Mouse (Mus musculus) left cerebral cortex, adult 2 months (tissue): ENCODE results near the gene Meig1. TPM values are rescaled to one million over a fixed set of nuclear protein-coding genes. Genes with fewer than 3 reads are reported as not detected.
"Not testable (repeated sequence)": the region's sequence is repeated elsewhere in the genome, so short reads cannot be mapped to it uniquely, and the experiment has no call there.

Source experiments
- DNase-seq, 2 experiments: peaks; one replicate each; pipeline ENCODE4 v3.0.0; 2021 to 2022; ENCODE audit warnings: low spot score in 2 of 2, mixed read lengths in 1 of 2; ENCODE audit errors: extremely low spot score in 1 of 2
- H3K27ac ChIP-seq: fragments of 200-600 bp; 2 replicates; pipeline ENCODE4 v1.8.1; 2022
- H3K4me3 ChIP-seq: fragments of 200-600 bp; 2 replicates; pipeline ENCODE4 v1.8.1; 2022
- CTCF ChIP-seq: fragments of 200-600 bp; IDR thresholded peaks from 2 replicates; pipeline ENCODE4 v1.8.1; 2022; ENCODE audit warnings: antibody characterized with exemption, mild to moderate bottlenecking, moderate library complexity
- intact Hi-C: fragments of 180-260 bp; cut with DNase I; formaldehyde crosslinking; loops from one replicate; pipeline ENCODE4 v1.15.1; 2025
- total RNA-seq, 2 experiments: library from RNA; stranded (reverse); gene quantifications; 2 replicates each; pipeline ENCODE4 v1.2.3; 2021

Meig1 gene
- total RNA-seq, 2 experiments from 2014 or later, result 1.8 to 2.3 TPM

DNA sequence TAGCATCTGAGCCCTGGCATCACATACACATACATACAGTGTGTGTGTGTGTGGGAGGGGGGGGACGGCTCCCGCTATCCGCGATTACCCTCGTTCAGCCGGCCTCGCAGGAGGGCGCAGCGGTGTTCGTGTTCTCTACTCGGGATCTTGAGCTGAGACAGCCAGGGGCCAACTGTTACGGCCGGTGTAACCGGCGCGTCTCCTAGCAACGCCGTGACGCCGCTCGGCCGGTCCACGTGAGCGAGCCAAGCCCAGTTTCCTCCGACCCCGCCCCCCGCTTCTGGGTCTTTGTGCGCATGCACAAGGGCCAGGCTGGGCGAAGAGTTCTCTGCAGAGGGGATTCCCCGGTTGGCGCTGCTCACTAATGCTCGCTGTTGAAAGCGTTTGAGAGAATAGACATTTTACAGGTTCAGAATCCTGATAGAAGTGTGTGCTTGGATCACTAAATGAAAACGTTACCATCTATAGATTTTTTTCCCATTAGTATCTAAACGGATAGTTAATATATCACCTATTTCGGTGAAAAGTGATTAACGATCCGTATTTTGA lies 3.5 kb downstream of the Meig1 start:
- TF ChIP-seq CTCF, result no peak

DNA sequence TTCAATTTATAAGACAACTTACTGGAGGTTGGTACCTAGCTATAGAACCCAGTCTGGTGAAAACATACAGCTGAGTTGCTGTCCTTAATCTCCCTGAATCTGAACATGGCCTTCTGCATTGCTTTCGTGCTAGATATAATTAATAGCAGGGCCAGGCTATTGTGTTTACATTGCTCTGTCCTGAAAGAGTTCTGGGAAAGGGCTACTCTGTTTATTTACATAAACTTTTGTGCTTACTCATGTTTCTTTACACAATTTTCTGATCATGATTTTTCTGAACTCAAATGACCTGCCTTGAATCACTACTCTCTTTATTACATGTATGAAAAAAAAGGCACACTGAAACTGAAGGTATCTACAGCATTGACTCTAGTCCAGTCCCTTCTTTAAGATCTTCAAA lies 6.8 kb downstream of the Meig1 start:
- intact Hi-C loops, result loop anchor here (2.0 to 10.0 kb wide), 2 partner anchors 67 to 301 kb away; partner anchors contain the start of gene Fam171a1
- TF ChIP-seq CTCF, result no peak
- DNase-seq, result no peak
- H3K27ac ChIP-seq, result no peak overlapping the region
- no peak overlapping the region for H3K4me3 ChIP-seq

More for the DNA sequence above, 3.5 kb downstream of the Meig1 start:
- intact Hi-C loops, result loop anchor here (10.0 kb wide), 1 partner anchor 304 kb away; the partner anchor contains the start of gene Fam171a1
- peak; percentile 95 to 97 for DNase-seq
- Histone ChIP-seq H3K27ac (peak overlapping the region; percentile 41; the same call in 1 of the 2 replicates), H3K4me3 (peak overlapping the region; percentile 61)

DNA sequence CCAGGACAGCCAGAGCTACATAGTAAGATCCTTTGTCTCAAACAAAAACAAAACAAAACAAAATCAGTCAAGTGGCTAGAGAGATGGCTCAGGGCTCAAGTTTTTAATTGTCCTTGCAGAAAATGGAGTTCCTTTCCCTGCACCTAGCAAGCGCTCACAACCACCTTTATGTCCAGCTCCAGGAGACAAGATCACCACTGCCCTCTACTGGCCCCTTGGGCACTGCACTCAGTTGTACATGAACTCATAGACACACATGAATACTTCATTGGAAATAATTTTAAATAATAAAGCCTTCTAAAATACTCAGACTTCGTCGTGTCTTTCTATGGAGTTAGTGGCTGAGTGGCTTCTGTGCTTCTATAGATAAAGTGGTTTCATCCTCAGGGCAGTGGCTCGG lies 8.2 kb downstream of the Meig1 start:
- peak; percentile 37 to 64 for DNase-seq
- Histone ChIP-seq H3K27ac (no peak overlapping the region), H3K4me3 (no peak overlapping the region)
- intact Hi-C loops, result loop anchor here (2.0 to 10.0 kb wide), 2 partner anchors 65 to 299 kb away; partner anchors contain the start of gene Fam171a1
- TF ChIP-seq CTCF, result peak; percentile 77

DNA sequence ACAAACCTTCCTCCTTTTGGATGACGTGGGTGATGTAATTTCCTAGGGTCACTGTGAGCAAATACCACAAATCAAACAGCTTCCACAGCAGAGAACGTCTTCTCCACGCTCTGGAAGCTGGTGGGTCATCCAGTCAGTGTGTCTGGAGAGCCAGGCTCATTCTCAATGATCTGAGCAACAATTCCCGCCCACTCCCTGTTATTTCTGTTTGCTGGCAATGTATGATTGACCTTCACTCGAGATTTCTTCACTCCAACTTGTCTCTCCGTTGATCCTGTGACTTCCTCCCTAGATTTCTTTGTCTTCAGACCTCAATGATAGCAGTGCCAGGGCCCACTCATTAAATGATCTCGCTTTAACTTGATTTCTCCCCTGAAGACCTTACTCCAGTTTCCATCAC lies 14.7 kb downstream of the Meig1 start:
- no peak overlapping the region for H3K4me3 ChIP-seq
- intact Hi-C loops, result loop anchor here (2.0 kb wide), 1 partner anchor 55 kb away; no protein-coding TSS in a partner anchor
- no peak for TF ChIP-seq CTCF
- H3K27ac ChIP-seq, result no peak overlapping the region
- no peak for DNase-seq

DNA sequence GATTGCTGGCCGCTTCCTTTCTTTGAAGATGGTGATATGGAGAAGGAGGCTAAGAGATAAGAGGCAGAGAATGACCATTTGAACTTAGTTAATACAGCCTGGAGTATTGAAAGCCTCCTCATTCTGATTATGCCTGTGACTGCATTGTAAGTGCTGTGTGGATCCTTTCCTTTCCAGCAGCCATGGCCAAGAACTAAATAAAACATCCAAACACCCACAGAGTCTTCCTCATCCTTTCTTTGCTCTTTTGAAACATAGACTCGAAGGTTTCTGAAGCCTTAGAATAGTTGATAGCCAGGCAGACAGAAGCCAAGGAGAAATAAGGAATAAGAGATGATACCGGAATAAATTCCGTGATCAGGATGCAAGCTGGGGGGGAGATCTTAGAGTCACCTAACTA lies 16.5 kb downstream of the Meig1 start:
- no peak for TF ChIP-seq CTCF
- Histone ChIP-seq H3K27ac (no peak overlapping the region), H3K4me3 (no peak overlapping the region)
- no peak for DNase-seq
- intact Hi-C loops, result loop anchor here (2.0 kb wide), 1 partner anchor 53 kb away; no protein-coding TSS in a partner anchor

DNA sequence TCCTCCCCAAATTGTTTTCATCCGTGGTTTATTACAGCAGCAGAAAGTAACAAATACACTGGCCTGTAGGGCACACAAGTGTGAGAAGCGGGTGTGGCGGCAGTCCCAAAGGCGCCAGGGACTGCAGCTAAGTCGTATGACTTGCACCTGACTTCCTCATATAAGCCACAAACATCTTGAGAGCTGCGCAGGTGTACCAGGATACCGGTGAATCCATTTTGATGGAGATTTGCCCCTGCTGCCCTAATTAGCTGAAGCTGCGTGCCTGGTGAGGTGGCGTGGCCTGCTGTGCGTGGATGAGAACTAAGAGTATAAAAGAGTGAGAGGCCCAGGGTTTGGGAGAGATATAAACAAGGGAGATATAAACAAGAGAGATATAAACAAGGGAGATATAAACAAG lies 25.3 kb downstream of the Meig1 start, which contains the start of gene Olah:
Gene Olah (minus strand): TSS at position 101 of the 400 bp plus-strand sequence.
- H3K27ac ChIP-seq, H3K4me3 ChIP-seq, DNase-seq, intact Hi-C loops: not testable (repeated sequence)

DNA sequence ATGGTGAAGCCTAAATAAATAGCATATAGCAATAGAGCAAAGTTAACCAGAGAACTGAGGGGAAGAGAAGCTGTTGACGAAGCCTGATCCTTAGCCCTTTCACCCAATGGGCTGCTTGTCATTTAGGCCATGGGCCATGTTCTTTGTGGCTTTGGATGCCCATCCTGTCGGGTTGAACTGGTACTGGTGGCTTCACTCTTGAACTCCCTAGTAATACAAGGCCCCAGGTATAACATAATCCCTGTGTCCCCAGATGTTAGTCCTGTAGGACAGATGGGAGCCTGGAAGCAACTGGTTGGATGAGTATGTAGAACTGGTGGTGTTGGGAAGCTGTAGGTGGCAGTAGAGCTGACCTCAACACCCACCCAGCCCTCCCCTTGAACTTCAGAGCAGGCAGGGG lies 30.5 kb downstream of the Meig1 start:
- intact Hi-C loops, result no loop called here
- no peak overlapping the region for H3K27ac ChIP-seq
- no peak for TF ChIP-seq CTCF
- no peak overlapping the region for H3K4me3 ChIP-seq
- DNase-seq, result no peak

DNA sequence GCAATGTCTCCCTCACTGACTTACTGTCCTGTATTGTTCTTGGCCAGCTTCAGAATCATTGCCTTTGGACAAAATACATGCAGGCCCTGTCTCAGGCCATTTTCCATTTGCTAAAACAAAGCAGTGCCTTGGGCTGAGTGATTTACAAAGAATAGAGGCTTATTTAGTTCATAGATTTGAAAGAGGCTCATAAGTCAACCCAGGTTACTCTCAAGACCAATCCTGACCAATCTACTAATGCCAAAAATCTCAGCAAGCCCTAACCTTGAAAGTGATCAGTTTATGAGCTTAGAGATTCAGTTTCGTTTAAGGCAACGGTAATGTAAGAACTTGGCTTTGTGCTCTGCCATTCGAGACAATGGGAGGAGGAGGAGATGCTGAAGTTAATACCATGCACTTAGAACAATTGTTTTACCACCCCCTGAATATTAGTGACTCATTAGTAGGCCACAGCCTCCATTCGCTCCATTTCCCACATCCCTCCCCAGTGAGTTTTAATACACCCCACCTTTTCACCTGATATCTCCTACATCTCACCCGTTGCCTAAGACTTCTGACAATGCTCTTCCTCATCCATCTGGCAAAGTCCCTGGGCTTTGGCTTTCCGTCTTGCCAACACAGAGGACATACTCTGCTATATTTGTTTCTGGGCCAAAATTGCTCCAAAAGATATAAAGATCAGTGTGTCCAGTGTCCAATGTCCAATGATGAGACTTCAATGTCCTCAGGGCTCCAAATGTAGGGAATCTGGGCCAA lies 35.2 kb downstream of the Meig1 start:
- intact Hi-C loops, result no loop called here
- no peak for DNase-seq
- TF ChIP-seq CTCF, result no peak
- Histone ChIP-seq H3K27ac (no peak overlapping the region), H3K4me3 (no peak overlapping the region)

DNA sequence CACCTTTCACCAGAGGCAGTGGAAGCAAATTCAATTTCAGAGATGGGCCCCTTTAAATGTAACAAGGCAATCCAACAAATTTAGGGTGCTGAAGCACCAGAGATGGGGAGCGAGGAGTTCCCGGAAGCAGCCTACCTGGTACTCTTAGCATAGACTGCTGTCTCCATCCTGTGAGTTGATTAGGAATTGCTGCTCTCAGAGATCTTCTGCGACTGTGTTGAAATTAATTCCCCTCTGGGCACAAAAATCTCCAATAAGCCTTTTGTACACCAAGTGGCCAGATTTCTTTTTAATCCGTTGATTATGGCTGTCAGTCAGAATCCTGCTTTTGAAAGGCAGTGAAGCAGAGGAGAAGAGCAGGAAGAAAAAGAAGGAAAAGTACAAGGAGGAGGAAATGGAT lies 57.3 kb downstream of the Meig1 start:
- H3K4me3 ChIP-seq, result no peak overlapping the region
- DNase-seq, result no peak
- TF ChIP-seq CTCF, result no peak; the same call in 1 of the 2 replicates
- H3K27ac ChIP-seq, result no peak overlapping the region
- intact Hi-C loops, result no loop called here

DNA sequence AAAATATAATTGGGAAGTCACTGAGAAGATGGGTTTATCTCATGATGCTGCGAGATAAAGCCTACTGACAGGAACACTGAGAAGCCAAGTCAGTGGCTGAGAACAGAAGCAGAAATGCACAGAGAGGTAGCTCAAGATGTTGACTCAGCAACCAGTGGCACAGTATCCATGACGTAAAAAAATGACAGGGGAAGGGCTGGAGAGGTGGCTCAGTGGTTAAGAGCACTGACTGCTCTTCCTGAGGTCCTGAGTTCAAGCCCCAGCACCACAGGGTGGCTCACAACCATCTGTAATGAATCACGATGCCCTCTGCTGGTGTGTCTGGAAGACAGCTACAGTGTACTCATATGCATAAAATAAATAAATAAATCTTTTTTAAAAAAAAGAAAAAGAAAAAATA lies 61.4 kb downstream of the Meig1 start:
- no peak for DNase-seq
- intact Hi-C loops, result no loop called here
- Histone ChIP-seq H3K27ac (no peak overlapping the region), H3K4me3 (no peak overlapping the region)
- TF ChIP-seq CTCF, result no peak

Other genes with a start within 250 kb of the Meig1 start
- 10 to 100 TPM; 94.3 to 99.9 TPM for gene Nmt2, start 138.4 kb downstream of the Meig1 start, total RNA-seq
- 1 to 10 TPM; 8.3 to 9.0 TPM for gene Rpp38, start 90.0 kb downstream of the Meig1 start, total RNA-seq
- gene Acbd7, start 86.5 kb downstream of the Meig1 start, total RNA-seq, result 1 to 10 TPM in 1 of 2 experiments, not detected in 1; 1.2 TPM
- not detected for gene Olah, start 25.4 kb downstream of the Meig1 start, total RNA-seq
- 10 to 100 TPM; 11.3 to 12.5 TPM for gene Dclre1c, start 1.5 kb upstream of the Meig1 start, total RNA-seq
- 1 to 10 TPM; 3.4 to 3.5 TPM for gene Suv39h2, start 52.4 kb upstream of the Meig1 start, total RNA-seq
- 1 to 10 TPM; 5.2 to 5.8 TPM for gene Gm45902, start 90.1 kb upstream of the Meig1 start, total RNA-seq
- gene Hspa14, start 90.2 kb upstream of the Meig1 start, total RNA-seq, result 10 to 100 TPM; 47.3 to 52.7 TPM
- gene Cdnf, start 90.4 kb upstream of the Meig1 start, total RNA-seq, result under 1 TPM; 0.54 to 0.77 TPM
- 1 to 10 TPM; 7.9 to 10.0 TPM for gene Fam107b, start 147.8 kb upstream of the Meig1 start, total RNA-seq